Mouse (Mus musculus): Measurements from ENCODE around the gene Cox14. TPM values are rescaled to one million over a fixed set of nuclear protein-coding genes. Genes with fewer than 3 reads are reported as not detected.

Cox14 gene
- polyA plus RNA-seq, 1 experiment from 2014 or later, result 134 TPM

- Histone ChIP-seq H3K4me2 (ENCODE audit: low read depth) (no peak overlapping the region), H3K27ac (ENCODE audit: low read depth, low read length) (no peak overlapping the region), H3K4me1 (ENCODE audit: control insufficient read depth, insufficient read depth, low read length) (peaks cover 17% of the 10 kb centered on the region), H3K36me3 (ENCODE audit: control insufficient read depth, insufficient read depth, low read length) (peaks cover 13% of the 10 kb centered on the region), H3K9me3 (ENCODE audit: control insufficient read depth, low read length) (no peaks in the 10 kb centered on the region), H3K9ac (ENCODE audit: low read length) (no peak overlapping the region), H3K27me3 (ENCODE audit: control insufficient read depth, insufficient read depth, low read length) (no peaks in the 10 kb centered on the region), H3K4me3 (ENCODE audit: low read depth, low read length) (no peak overlapping the region)
- DNase-seq (ENCODE audit: low spot score) (no peak), ATAC-seq (ENCODE audit: insufficient read depth, low FRiP score, low TSS enrichment) (no peak)
- WGBS, result 92% methylated on average over 5 of the region's 5 CpGs
Observed at GRCm38 (mm10) chr15:99728211-99728610, 2.8 kb downstream of the Cox14 start.

- H3K9ac ChIP-seq (ENCODE audit: low read length), result no peak overlapping the region
- peaks cover 11% of the 10 kb centered on the region for H3K4me1 ChIP-seq (ENCODE audit: control insufficient read depth, insufficient read depth, low read length)
- no peak for ATAC-seq (ENCODE audit: insufficient read depth, low FRiP score, low TSS enrichment)
- H3K27ac ChIP-seq (ENCODE audit: low read depth, low read length), result no peak overlapping the region
- no peaks in the 10 kb centered on the region for H3K27me3 ChIP-seq (ENCODE audit: control insufficient read depth, insufficient read depth, low read length)
- H3K9me3 ChIP-seq (ENCODE audit: control insufficient read depth, low read length), result no peaks in the 10 kb centered on the region
- 93% methylated on average over 3 of the region's 4 CpGs for WGBS
- no peak overlapping the region for H3K4me3 ChIP-seq (ENCODE audit: low read depth, low read length)
- DNase-seq (ENCODE audit: low spot score), result no peak
- peaks cover 15% of the 10 kb centered on the region for H3K36me3 ChIP-seq (ENCODE audit: control insufficient read depth, insufficient read depth, low read length)
- no peak overlapping the region for H3K4me2 ChIP-seq (ENCODE audit: low read depth)
Observed at GRCm38 (mm10) chr15:99729056-99729783, 3.8 kb downstream of the Cox14 start.

- no peak overlapping the region for H3K4me2 ChIP-seq (ENCODE audit: low read depth)
- WGBS, result 90% methylated on average over 2 of the region's 2 CpGs
- no peaks in the 10 kb centered on the region for H3K27me3 ChIP-seq (ENCODE audit: control insufficient read depth, insufficient read depth, low read length)
- H3K9me3 ChIP-seq (ENCODE audit: control insufficient read depth, low read length), result no peaks in the 10 kb centered on the region
- peaks cover 4% of the 10 kb centered on the region for H3K4me1 ChIP-seq (ENCODE audit: control insufficient read depth, insufficient read depth, low read length)
- no peak overlapping the region for H3K9ac ChIP-seq (ENCODE audit: low read length)
- no peak overlapping the region for H3K4me3 ChIP-seq (ENCODE audit: low read depth, low read length)
- peaks cover 22% of the 10 kb centered on the region for H3K36me3 ChIP-seq (ENCODE audit: control insufficient read depth, insufficient read depth, low read length)
- DNase-seq (ENCODE audit: low spot score) (no peak), ATAC-seq (ENCODE audit: insufficient read depth, low FRiP score, low TSS enrichment) (no peak)
- no peak overlapping the region for H3K27ac ChIP-seq (ENCODE audit: low read depth, low read length)
Observed at GRCm38 (mm10) chr15:99731167-99731566, 5.7 kb downstream of the Cox14 start.

- Histone ChIP-seq H3K9me3 (ENCODE audit: control insufficient read depth, low read length) (no peaks in the 10 kb centered on the region), H3K4me3 (ENCODE audit: low read depth, low read length) (no peak overlapping the region), H3K36me3 (ENCODE audit: control insufficient read depth, insufficient read depth, low read length) (peaks cover 23% of the 10 kb centered on the region), H3K27ac (ENCODE audit: low read depth, low read length) (no peak overlapping the region), H3K9ac (ENCODE audit: low read length) (no peak overlapping the region), H3K4me2 (ENCODE audit: low read depth) (no peak overlapping the region), H3K27me3 (ENCODE audit: control insufficient read depth, insufficient read depth, low read length) (no peaks in the 10 kb centered on the region), H3K4me1 (ENCODE audit: control insufficient read depth, insufficient read depth, low read length) (peaks cover under 1% of the 10 kb centered on the region)
- ATAC-seq (ENCODE audit: insufficient read depth, low FRiP score, low TSS enrichment) (no peak), DNase-seq (ENCODE audit: low spot score) (no peak)
- 92% methylated on average over 3 of the region's 3 CpGs for WGBS
Observed at GRCm38 (mm10) chr15:99731678-99732077, 6.3 kb downstream of the Cox14 start.

GRCm38 (mm10) chr15:99733186-99733585 lies 7.8 kb downstream of the Cox14 start:
- WGBS, result 95% methylated on average over 5 of the region's 5 CpGs
- ATAC-seq (ENCODE audit: insufficient read depth, low FRiP score, low TSS enrichment) (no peak), DNase-seq (ENCODE audit: low spot score) (no peak)
- H3K4me2 ChIP-seq (ENCODE audit: low read depth), result no peak overlapping the region
- H3K4me3 ChIP-seq (ENCODE audit: low read depth, low read length), result no peak overlapping the region
- H3K27me3 ChIP-seq (ENCODE audit: control insufficient read depth, insufficient read depth, low read length), result no peaks in the 10 kb centered on the region
- peaks cover 18% of the 10 kb centered on the region for H3K36me3 ChIP-seq (ENCODE audit: control insufficient read depth, insufficient read depth, low read length)
- no peaks in the 10 kb centered on the region for H3K9me3 ChIP-seq (ENCODE audit: control insufficient read depth, low read length)
- no peak overlapping the region for H3K27ac ChIP-seq (ENCODE audit: low read depth, low read length)
- no peak overlapping the region for H3K9ac ChIP-seq (ENCODE audit: low read length)
- no peaks in the 10 kb centered on the region; the same call in 1 of the 2 replicates for H3K4me1 ChIP-seq (ENCODE audit: control insufficient read depth, insufficient read depth, low read length)

GRCm38 (mm10) chr15:99735631-99736030 lies 10.2 kb downstream of the Cox14 start:
- ATAC-seq (ENCODE audit: insufficient read depth, low FRiP score, low TSS enrichment) (no peak), DNase-seq (ENCODE audit: low spot score) (no peak)
- Histone ChIP-seq H3K4me1 (ENCODE audit: control insufficient read depth, insufficient read depth, low read length) (no peaks in the 10 kb centered on the region; the same call in 1 of the 2 replicates), H3K4me2 (ENCODE audit: low read depth) (no peak overlapping the region), H3K4me3 (ENCODE audit: low read depth, low read length) (no peak overlapping the region), H3K27me3 (ENCODE audit: control insufficient read depth, insufficient read depth, low read length) (no peaks in the 10 kb centered on the region), H3K27ac (ENCODE audit: low read depth, low read length) (no peak overlapping the region), H3K9ac (ENCODE audit: low read length) (no peak overlapping the region), H3K9me3 (ENCODE audit: control insufficient read depth, low read length) (no peaks in the 10 kb centered on the region), H3K36me3 (ENCODE audit: control insufficient read depth, insufficient read depth, low read length) (peaks cover 16% of the 10 kb centered on the region)
- WGBS, result 98% methylated on average over 2 of the region's 2 CpGs

GRCm38 (mm10) chr15:99736675-99737074 lies 11.3 kb downstream of the Cox14 start:
- no peak for DNase-seq (ENCODE audit: low spot score)
- no peak for ATAC-seq (ENCODE audit: insufficient read depth, low FRiP score, low TSS enrichment)
- 95% methylated on average over 11 of the region's 11 CpGs for WGBS
- no peaks in the 10 kb centered on the region for H3K9me3 ChIP-seq (ENCODE audit: control insufficient read depth, low read length)
- no peak overlapping the region for H3K9ac ChIP-seq (ENCODE audit: low read length)
- H3K36me3 ChIP-seq (ENCODE audit: control insufficient read depth, insufficient read depth, low read length), result peaks cover 18% of the 10 kb centered on the region
- H3K4me3 ChIP-seq (ENCODE audit: low read depth, low read length), result no peak overlapping the region
- no peaks in the 10 kb centered on the region for H3K27me3 ChIP-seq (ENCODE audit: control insufficient read depth, insufficient read depth, low read length)
- H3K27ac ChIP-seq (ENCODE audit: low read depth, low read length), result no peak overlapping the region
- H3K4me2 ChIP-seq (ENCODE audit: low read depth), result no peak overlapping the region
- H3K4me1 ChIP-seq (ENCODE audit: control insufficient read depth, insufficient read depth, low read length), result no peaks in the 10 kb centered on the region; the same call in 1 of the 2 replicates

GRCm38 (mm10) chr15:99740229-99740628 lies 14.8 kb downstream of the Cox14 start:
- no peaks in the 10 kb centered on the region for H3K27me3 ChIP-seq (ENCODE audit: control insufficient read depth, insufficient read depth, low read length)
- peaks cover 14% of the 10 kb centered on the region for H3K36me3 ChIP-seq (ENCODE audit: control insufficient read depth, insufficient read depth, low read length)
- no peaks in the 10 kb centered on the region for H3K9me3 ChIP-seq (ENCODE audit: control insufficient read depth, low read length)
- WGBS, result 96% methylated on average over 4 of the region's 4 CpGs
- DNase-seq (ENCODE audit: low spot score) (no peak), ATAC-seq (ENCODE audit: insufficient read depth, low FRiP score, low TSS enrichment) (no peak)
- no peak overlapping the region for H3K4me3 ChIP-seq (ENCODE audit: low read depth, low read length)
- no peak overlapping the region for H3K27ac ChIP-seq (ENCODE audit: low read depth, low read length)
- no peak overlapping the region for H3K4me2 ChIP-seq (ENCODE audit: low read depth)
- no peak overlapping the region for H3K9ac ChIP-seq (ENCODE audit: low read length)
- no peaks in the 10 kb centered on the region; the same call in 1 of the 2 replicates for H3K4me1 ChIP-seq (ENCODE audit: control insufficient read depth, insufficient read depth, low read length)

- Histone ChIP-seq H3K4me3 (ENCODE audit: low read depth, low read length) (no peak overlapping the region), H3K9me3 (ENCODE audit: control insufficient read depth, low read length) (no peaks in the 10 kb centered on the region), H3K4me1 (ENCODE audit: control insufficient read depth, insufficient read depth, low read length) (no peaks in the 10 kb centered on the region), H3K27ac (ENCODE audit: low read depth, low read length) (no peak overlapping the region), H3K36me3 (ENCODE audit: control insufficient read depth, insufficient read depth, low read length) (no peaks in the 10 kb centered on the region), H3K4me2 (ENCODE audit: low read depth) (no peak overlapping the region), H3K27me3 (ENCODE audit: control insufficient read depth, insufficient read depth, low read length) (no peaks in the 10 kb centered on the region), H3K9ac (ENCODE audit: low read length) (no peak overlapping the region)
- no peak for ATAC-seq (ENCODE audit: insufficient read depth, low FRiP score, low TSS enrichment)
- WGBS, result 77% methylated on average over 3 of the region's 3 CpGs
- no peak for DNase-seq (ENCODE audit: low spot score)
Observed at GRCm38 (mm10) chr15:99754204-99754603, 28.8 kb downstream of the Cox14 start.

All from neural tube, embryonic 11.5 days (tissue).